Mouse (Mus musculus): Measurements from ENCODE around the gene Crcp.

- TF ChIP-seq POLR2A (IDR thresholded peaks at IDR 0.05; ENCODE audit: control insufficient read depth, low read depth, low read length), result no peak
- TF ChIP-seq CTCF (IDR thresholded peaks at IDR 0.05; ENCODE audit: control insufficient read depth, insufficient read depth, insufficient replicate concordance, low read depth, low read length), result no peak
Measured at GRCm38 (mm10) chr5:130050416-130050815, 21.3 kb downstream of the Crcp start.
